Mouse (Mus musculus): Measurements from ENCODE around the gene Prkab2. TPM values are rescaled to one million over a fixed set of nuclear protein-coding genes. Genes with fewer than 3 reads are reported as not detected.

The Prkab2 gene
- polyA plus RNA-seq, 1 experiment from 2014 or later = 7.4 TPM

- no peaks in the 10 kb centered on the region for H3K9me3 ChIP-seq
- H3K27me3 ChIP-seq = no peaks in the 10 kb centered on the region
- H3K4me1 ChIP-seq = peaks cover 3% of the 10 kb centered on the region; the same call in 1 of the 2 replicates
- no peak overlapping the region for H3K27ac ChIP-seq
- H3K4me3 ChIP-seq = no peak overlapping the region
- WGBS = 90% methylated on average over 5 of the region's 5 CpGs
- no peak overlapping the region for H3K4me2 ChIP-seq
- ATAC-seq (ENCODE audit: insufficient number of reproducible peaks, low FRiP score, low TSS enrichment, low read depth) = no peak
- H3K9ac ChIP-seq = no peak overlapping the region
- H3K36me3 ChIP-seq = no peaks in the 10 kb centered on the region
Measured at GRCm38 (mm10) chr3:97653781-97654180, 4.2 kb upstream of the Prkab2 start.

DNA sequence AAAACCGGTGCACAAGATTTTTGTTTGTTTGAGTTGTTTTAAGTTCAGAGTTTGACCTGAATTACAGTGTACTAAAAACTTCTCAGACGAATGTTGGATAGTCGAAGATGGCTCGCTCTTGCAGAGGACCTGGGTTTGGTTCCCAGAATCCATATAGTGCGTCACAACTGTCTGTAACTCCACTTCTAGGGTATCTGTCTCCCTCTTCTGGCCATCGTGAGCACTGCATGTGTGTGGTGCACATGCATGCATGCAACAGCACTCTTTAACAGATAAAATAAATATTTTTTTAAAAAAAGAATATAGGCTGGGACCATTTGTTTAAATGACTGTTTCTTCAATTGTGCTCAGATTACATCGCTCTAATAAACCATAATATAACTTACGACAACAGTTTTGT, 3.1 kb upstream of the Prkab2 start:
- Histone ChIP-seq H3K4me2 (no peak overlapping the region), H3K27me3 (no peaks in the 10 kb centered on the region), H3K4me3 (no peak overlapping the region), H3K4me1 (peaks cover 13% of the 10 kb centered on the region), H3K9ac (no peak overlapping the region), H3K9me3 (no peaks in the 10 kb centered on the region), H3K27ac (no peak overlapping the region), H3K36me3 (no peaks in the 10 kb centered on the region)
- no peak for ATAC-seq (ENCODE audit: insufficient number of reproducible peaks, low FRiP score, low TSS enrichment, low read depth)
- 81% methylated on average over 8 of the region's 8 CpGs for WGBS

- peaks cover 15% of the 10 kb centered on the region for H3K36me3 ChIP-seq
- peak overlapping the region; percentile 95 for H3K4me3 ChIP-seq
- peak; percentile 80 for ATAC-seq (ENCODE audit: insufficient number of reproducible peaks, low FRiP score, low TSS enrichment, low read depth)
- peak overlapping the region; percentile 70 for H3K9ac ChIP-seq
- peak overlapping the region; percentile 66 for H3K4me2 ChIP-seq
- H3K9me3 ChIP-seq = no peaks in the 10 kb centered on the region
- peaks cover 20% of the 10 kb centered on the region for H3K4me1 ChIP-seq
- no peaks in the 10 kb centered on the region for H3K27me3 ChIP-seq
- peak overlapping the region; percentile 77 for H3K27ac ChIP-seq
- WGBS = under 1% methylated on average over 49 of the region's 50 CpGs
Measured at GRCm38 (mm10) chr3:97658426-97659193, 617 bp downstream of the Prkab2 start.

- Histone ChIP-seq H3K27ac (no peak overlapping the region), H3K9ac (no peak overlapping the region), H3K36me3 (peaks cover 26% of the 10 kb centered on the region), H3K27me3 (no peaks in the 10 kb centered on the region), H3K4me2 (no peak overlapping the region), H3K4me1 (peaks cover 20% of the 10 kb centered on the region), H3K9me3 (no peaks in the 10 kb centered on the region), H3K4me3 (no peak overlapping the region; the same call in 1 of the 2 replicates)
- no peak for ATAC-seq (ENCODE audit: insufficient number of reproducible peaks, low FRiP score, low TSS enrichment, low read depth)
- WGBS = 84% methylated on average over 7 of the region's 7 CpGs
Measured at GRCm38 (mm10) chr3:97659746-97660145, 1.8 kb downstream of the Prkab2 start.

GRCm38 (mm10) chr3:97661206-97661605, 3.2 kb downstream of the Prkab2 start:
- no peak overlapping the region for H3K9ac ChIP-seq
- no peaks in the 10 kb centered on the region for H3K9me3 ChIP-seq
- no peak overlapping the region for H3K4me3 ChIP-seq
- H3K4me2 ChIP-seq = no peak overlapping the region
- WGBS = 37% methylated on average over 8 of the region's 8 CpGs
- no peak for ATAC-seq (ENCODE audit: insufficient number of reproducible peaks, low FRiP score, low TSS enrichment, low read depth)
- H3K36me3 ChIP-seq = peaks cover 37% of the 10 kb centered on the region
- no peak overlapping the region for H3K27ac ChIP-seq
- peaks cover 20% of the 10 kb centered on the region for H3K4me1 ChIP-seq
- no peaks in the 10 kb centered on the region for H3K27me3 ChIP-seq

GRCm38 (mm10) chr3:97665525-97665924, 7.5 kb downstream of the Prkab2 start:
- Histone ChIP-seq H3K4me2 (no peak overlapping the region), H3K36me3 (peaks cover 73% of the 10 kb centered on the region), H3K27me3 (no peaks in the 10 kb centered on the region), H3K4me3 (no peak overlapping the region), H3K9me3 (no peaks in the 10 kb centered on the region), H3K27ac (no peak overlapping the region), H3K4me1 (peaks cover 6% of the 10 kb centered on the region; the same call in 1 of the 2 replicates), H3K9ac (no peak overlapping the region)
- 78% methylated on average over 9 of the region's 9 CpGs for WGBS
- ATAC-seq (ENCODE audit: insufficient number of reproducible peaks, low FRiP score, low TSS enrichment, low read depth) = no peak

GRCm38 (mm10) chr3:97666154-97666553, 8.2 kb downstream of the Prkab2 start:
- Histone ChIP-seq H3K9ac (no peak overlapping the region), H3K36me3 (peaks cover 74% of the 10 kb centered on the region), H3K4me1 (peaks cover 5% of the 10 kb centered on the region; the same call in 1 of the 2 replicates), H3K4me3 (no peak overlapping the region), H3K27me3 (no peaks in the 10 kb centered on the region), H3K27ac (no peak overlapping the region), H3K4me2 (no peak overlapping the region), H3K9me3 (no peaks in the 10 kb centered on the region)
- ATAC-seq (ENCODE audit: insufficient number of reproducible peaks, low FRiP score, low TSS enrichment, low read depth) = no peak
- WGBS = 74% methylated on average over 8 of the region's 8 CpGs

DNA sequence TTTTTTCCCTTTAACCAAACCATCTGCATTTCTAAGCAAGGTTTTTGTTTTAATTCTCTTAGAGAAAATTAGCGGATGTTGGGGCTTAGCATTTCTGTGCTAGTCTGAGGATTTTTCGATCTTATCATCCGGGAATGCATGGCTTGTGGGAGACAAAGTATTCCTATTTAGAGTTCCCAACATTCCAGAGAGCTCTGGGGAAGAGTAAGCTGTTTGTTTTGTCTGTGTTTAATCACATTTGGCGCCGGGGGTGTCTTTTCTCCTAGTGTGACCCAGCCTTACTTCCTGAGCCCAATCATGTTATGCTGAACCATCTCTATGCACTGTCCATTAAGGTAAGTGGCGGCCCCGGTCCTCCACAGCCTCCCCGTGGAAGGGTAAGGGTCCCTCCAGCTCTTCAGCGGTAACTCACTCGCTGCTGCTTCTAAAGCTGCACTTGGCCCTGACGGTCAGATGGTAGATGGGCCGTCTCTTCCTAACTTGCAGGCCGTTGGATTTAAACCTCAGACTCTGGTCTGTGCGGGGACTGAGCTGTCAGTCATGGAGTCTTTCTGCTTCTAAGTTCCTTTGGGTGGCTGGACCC, 9.2 kb downstream of the Prkab2 start:
- WGBS = 81% methylated on average over 14 of the region's 14 CpGs
- no peak overlapping the region for H3K4me3 ChIP-seq
- no peak overlapping the region for H3K9ac ChIP-seq
- no peaks in the 10 kb centered on the region for H3K27me3 ChIP-seq
- no peak for ATAC-seq (ENCODE audit: insufficient number of reproducible peaks, low FRiP score, low TSS enrichment, low read depth)
- H3K36me3 ChIP-seq = peaks cover 81% of the 10 kb centered on the region
- H3K27ac ChIP-seq = no peak overlapping the region
- no peak overlapping the region for H3K4me2 ChIP-seq
- H3K4me1 ChIP-seq = no peaks in the 10 kb centered on the region
- H3K9me3 ChIP-seq = no peaks in the 10 kb centered on the region

GRCm38 (mm10) chr3:97674644-97675110, 16.7 kb downstream of the Prkab2 start, which contains the start of gene Gm17651:
TSS of gene Gm17651 (minus strand) at chr3:97674694.
- Histone ChIP-seq H3K27me3 (no peaks in the 10 kb centered on the region), H3K36me3 (peaks cover 21% of the 10 kb centered on the region), H3K4me1 (0 out of 2 replicates have a peak, but pooled peaks cover 2% of the 10 kb centered on the region), H3K4me3 (no peak within 1 kb of the TSS), H3K4me2 (no peak within 1 kb of the TSS), H3K9ac (no peak within 1 kb of the TSS), H3K27ac (no peak within 1 kb of the TSS), H3K9me3 (no peaks in the 10 kb centered on the region)
- no peak for ATAC-seq (ENCODE audit: insufficient number of reproducible peaks, low FRiP score, low TSS enrichment, low read depth)
- 89% methylated on average over 7 of the region's 7 CpGs for WGBS

DNA sequence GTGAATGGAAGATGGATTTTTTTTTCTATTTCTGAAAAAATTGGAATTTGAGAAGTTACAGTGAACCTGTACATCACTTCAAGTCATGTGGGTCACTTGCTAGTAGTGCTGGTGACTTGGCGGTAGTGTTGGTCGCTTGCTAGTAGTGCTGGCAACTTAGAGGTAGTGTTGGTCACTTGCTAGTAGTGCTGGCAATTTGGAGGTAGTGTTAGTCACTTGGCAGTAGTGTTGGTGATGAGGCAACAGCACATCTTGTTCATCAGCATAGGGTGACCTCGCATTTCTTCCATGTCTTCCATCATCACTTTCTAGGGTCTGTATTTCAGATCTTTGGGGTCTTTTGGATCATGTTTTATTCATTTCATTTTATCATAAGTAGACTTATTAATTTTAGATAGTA, 18.1 kb downstream of the Prkab2 start:
- ATAC-seq (ENCODE audit: insufficient number of reproducible peaks, low FRiP score, low TSS enrichment, low read depth) = no peak

GRCm38 (mm10) chr3:97678416-97678815, 20.4 kb downstream of the Prkab2 start:
- Histone ChIP-seq H3K4me1 (peaks cover 20% of the 10 kb centered on the region; the same call in 1 of the 2 replicates), H3K4me3 (no peak overlapping the region), H3K36me3 (no peaks in the 10 kb centered on the region), H3K9ac (no peak overlapping the region), H3K4me2 (no peak overlapping the region), H3K27me3 (no peaks in the 10 kb centered on the region), H3K9me3 (no peaks in the 10 kb centered on the region), H3K27ac (no peak overlapping the region)
- 93% methylated on average over 3 of the region's 3 CpGs for WGBS
- ATAC-seq (ENCODE audit: insufficient number of reproducible peaks, low FRiP score, low TSS enrichment, low read depth) = no peak

More for the DNA sequence above, 18.1 kb downstream of the Prkab2 start:
- Histone ChIP-seq H3K9me3 (no peaks in the 10 kb centered on the region), H3K27ac (no peak overlapping the region), H3K36me3 (peaks cover 12% of the 10 kb centered on the region), H3K27me3 (no peaks in the 10 kb centered on the region), H3K4me1 (peaks cover 7% of the 10 kb centered on the region; the same call in 1 of the 2 replicates), H3K9ac (no peak overlapping the region), H3K4me3 (no peak overlapping the region), H3K4me2 (no peak overlapping the region)
- WGBS = 94% methylated on average over 3 of the region's 3 CpGs

Measured in limb, embryonic 15.5 days (tissue).